Mouse (Mus musculus) small intestine, adult 2 months (tissue): Measurements from ENCODE around the gene Syndig1.

Experiments used
- CTCF ChIP-seq: fragments of 200-500 bp; IDR thresholded peaks from 2 replicates; pipeline ENCODE4 v1.5.1; 2012; ENCODE audit warnings: low read depth, mild to moderate bottlenecking, control low read depth, inconsistent platforms, low read length, moderate library complexity, mixed read lengths; ENCODE audit not compliant: insufficient replicate concordance, insufficient read length; ENCODE audit errors: extremely low read depth
- POLR2A ChIP-seq: fragments of 200-500 bp; IDR thresholded peaks from 2 replicates; pipeline ENCODE4 v1.6.1; 2012; ENCODE audit warnings: low read depth, mild to moderate bottlenecking, control low read depth, inconsistent platforms, low read length, moderate library complexity

DNA sequence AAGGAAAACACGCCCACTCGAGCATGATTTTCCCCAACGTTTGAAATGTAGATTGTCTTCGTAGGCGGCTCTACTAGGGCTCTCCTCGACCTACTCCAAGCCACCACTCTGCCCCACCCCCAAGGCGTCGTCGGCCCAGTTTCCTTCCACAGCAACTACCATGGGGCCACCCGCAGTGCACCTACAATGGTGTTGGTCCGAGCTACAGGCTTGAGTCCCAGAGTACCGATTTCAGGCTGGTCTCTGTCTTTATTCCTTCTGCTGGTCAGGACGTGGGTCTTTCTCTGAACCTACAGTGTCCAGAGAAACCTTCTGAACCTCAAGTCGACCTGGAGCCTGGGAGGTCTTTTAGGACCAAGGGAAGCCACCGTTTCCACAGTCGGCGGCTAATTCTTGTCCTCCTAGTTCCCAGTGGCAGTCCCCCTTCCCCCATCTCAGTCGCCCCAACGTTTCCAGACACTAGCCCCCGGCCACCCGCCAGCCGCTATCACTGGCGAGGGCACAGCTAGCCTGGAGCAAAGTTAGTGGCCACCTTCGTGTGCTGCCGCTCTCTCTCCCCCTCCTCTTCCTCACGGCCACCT, 1.0 kb downstream of the Syndig1 start:
- no peak for TF ChIP-seq CTCF
- TF ChIP-seq POLR2A, result no peak
